Mouse (Mus musculus) bone marrow macrophage, adult 2 months (primary cell): ENCODE data around the gene Gm4707. TPM values are rescaled to one million over a fixed set of nuclear protein-coding genes. Genes with fewer than 3 reads are reported as not detected.
"Not testable (repeated sequence)": the region's sequence is repeated elsewhere in the genome, so short reads cannot be mapped to it uniquely, and the experiment has no call there.

Source experiments
- H3K27ac ChIP-seq: 2 replicates; pipeline ENCODE4 v1.5.1; 2012; ENCODE audit warnings: low read depth, low read length; ENCODE audit not compliant: insufficient read depth
- H3K4me1 ChIP-seq: 2 replicates; pipeline ENCODE4 v1.6.1; 2012; ENCODE audit warnings: low read length; ENCODE audit not compliant: control insufficient read depth, insufficient read depth
- H3K4me3 ChIP-seq: 2 replicates; pipeline ENCODE4 v1.5.1; 2012; ENCODE audit warnings: mild to moderate bottlenecking, low read length, moderate library complexity; ENCODE audit not compliant: insufficient read depth
- CTCF ChIP-seq: IDR thresholded peaks from 2 replicates; pipeline ENCODE4 v1.5.1; 2012; ENCODE audit warnings: low read depth, mild to moderate bottlenecking, low read length, moderate library complexity
- POLR2A ChIP-seq: IDR thresholded peaks from 2 replicates; pipeline ENCODE4 v1.6.1; 2012; ENCODE audit warnings: mild to moderate bottlenecking, low read depth, low read length, borderline replicate concordance
- polyA plus RNA-seq: library from polyadenylated mRNA; stranded (reverse); fragments of >200 nt; gene quantifications from 2 replicates; pipeline ENCODE4 v1.2.4, GENCODE M21; 2012; ENCODE audit not compliant: missing spikeins, insufficient read depth, insufficient read length

Gm4707 gene
- polyA plus RNA-seq, 1 experiment, result 3.2 TPM

- TF ChIP-seq POLR2A (no peak), CTCF (no peak)
- Histone ChIP-seq H3K27ac (no peak overlapping the region), H3K4me3 (no peak overlapping the region), H3K4me1 (peaks cover 14% of the 10 kb centered on the region)
Measured at GRCm38 (mm10) chr17:71483418-71484060, 23.8 kb upstream of the Gm4707 start.

GRCm38 (mm10) chr17:71479381-71479901 lies 19.7 kb upstream of the Gm4707 start:
- TF ChIP-seq CTCF (no peak), POLR2A (no peak)
- Histone ChIP-seq H3K27ac (no peak overlapping the region), H3K4me1 (0 out of 2 replicates have a peak, but pooled peaks cover 2% of the 10 kb centered on the region)

GRCm38 (mm10) chr17:71477481-71477880 lies 17.8 kb upstream of the Gm4707 start:
- H3K4me1 ChIP-seq, result peaks cover 9% of the 10 kb centered on the region
- TF ChIP-seq POLR2A, result no peak
- no peak for TF ChIP-seq CTCF
- H3K4me3 ChIP-seq, result no peak overlapping the region

More at GRCm38 (mm10) chr17:71479381-71479901, 19.7 kb upstream of the Gm4707 start:
- H3K4me3 ChIP-seq, result no peak overlapping the region

GRCm38 (mm10) chr17:71476346-71477020 lies 16.8 kb upstream of the Gm4707 start:
- Histone ChIP-seq H3K27ac (no peak overlapping the region), H3K4me1 (peaks cover 12% of the 10 kb centered on the region), H3K4me3 (no peak overlapping the region)
- TF ChIP-seq CTCF (no peak), POLR2A (no peak)

More at GRCm38 (mm10) chr17:71477481-71477880, 17.8 kb upstream of the Gm4707 start:
- no peak overlapping the region for H3K27ac ChIP-seq

- H3K27ac ChIP-seq, result peak overlapping the region; percentile 81
- H3K4me1 ChIP-seq, result peaks cover 14% of the 10 kb centered on the region
- TF ChIP-seq CTCF, result no peak
- TF ChIP-seq POLR2A, result no peak
- H3K4me3 ChIP-seq, result peak overlapping the region; percentile 99
Measured at GRCm38 (mm10) chr17:71475705-71476089, 16.0 kb upstream of the Gm4707 start.

- peaks cover 17% of the 10 kb centered on the region for H3K4me1 ChIP-seq
- TF ChIP-seq CTCF (no peak), POLR2A (no peak)
- peak within 1 kb of the TSS; percentile 81 for H3K27ac ChIP-seq
- H3K4me3 ChIP-seq, result peak within 1 kb of the TSS; percentile 99
Measured at GRCm38 (mm10) chr17:71474762-71475704, 15.3 kb upstream of the Gm4707 start, which contains the start of gene Smchd1. Gene Smchd1, minus strand, starts transcription at chr17:71475343.

- no peak for TF ChIP-seq POLR2A
- TF ChIP-seq CTCF, result no peak
- H3K4me3 ChIP-seq, result peak overlapping the region; percentile 99
- no peak overlapping the region for H3K27ac ChIP-seq
- peaks cover 17% of the 10 kb centered on the region for H3K4me1 ChIP-seq
Measured at GRCm38 (mm10) chr17:71474128-71474527, 14.4 kb upstream of the Gm4707 start.

- Histone ChIP-seq H3K4me3 (no peak overlapping the region), H3K4me1 (peaks cover 17% of the 10 kb centered on the region), H3K27ac (no peak overlapping the region)
- TF ChIP-seq CTCF (no peak), POLR2A (no peak)
Measured at GRCm38 (mm10) chr17:71471261-71471660, 11.5 kb upstream of the Gm4707 start.

- Histone ChIP-seq H3K4me3 (no peak overlapping the region), H3K4me1 (no peaks in the 10 kb centered on the region), H3K27ac (no peak overlapping the region)
- TF ChIP-seq POLR2A (no peak), CTCF (no peak)
Measured at GRCm38 (mm10) chr17:71460312-71460711, 594 bp upstream of the Gm4707 start.

- H3K4me1 ChIP-seq, result not testable (repeated sequence)
Measured at GRCm38 (mm10) chr17:71457361-71457760, 2.4 kb downstream of the Gm4707 start.

More at GRCm38 (mm10) chr17:71457361-71457760, 2.4 kb downstream of the Gm4707 start:
- not testable (repeated sequence) for H3K27ac ChIP-seq, H3K4me3 ChIP-seq
